Mouse (Mus musculus) liver, adult 2 months (tissue): ENCODE results near the gene Lrrc8c. TPM values are rescaled to one million over a fixed set of nuclear protein-coding genes. Genes with fewer than 3 reads are reported as not detected.

Experiments
- DNase-seq: peaks from one replicate; pipeline ENCODE4 v3.0.0-alpha.2; 2011; ENCODE audit warnings: low read depth, low spot score; ENCODE audit errors: extremely low read depth
- H3K27ac ChIP-seq: fragments of 200-500 bp; replicated peaks from 2 replicates; pipeline ENCODE4 v1.5.1; 2012; ENCODE audit warnings: low read depth, mild to moderate bottlenecking, control low read depth, inconsistent platforms, low read length; ENCODE audit not compliant: insufficient read depth
- H3K27me3 ChIP-seq: fragments of 200-500 bp; 2 replicates; pipeline ENCODE4 v1.6.1; 2012; ENCODE audit warnings: mild to moderate bottlenecking, moderate library complexity, low read length, inconsistent platforms; ENCODE audit not compliant: control insufficient read depth, insufficient read depth
- H3K36me3 ChIP-seq: fragments of 200-500 bp; 2 replicates; pipeline ENCODE4 v1.6.1; 2012; ENCODE audit warnings: low read length, inconsistent platforms; ENCODE audit not compliant: control insufficient read depth, insufficient read depth
- H3K4me1 ChIP-seq: fragments of 200-500 bp; 2 replicates; pipeline ENCODE4 v1.6.1; 2011; ENCODE audit warnings: low read length; ENCODE audit not compliant: control insufficient read depth, insufficient read depth
- H3K4me3 ChIP-seq: fragments of 200-500 bp; 2 replicates; pipeline ENCODE4 v1.5.1; 2011; ENCODE audit warnings: low read depth, mild to moderate bottlenecking, control low read depth, low read length, moderate library complexity; ENCODE audit not compliant: insufficient read depth
- H3K79me2 ChIP-seq: fragments of 200-500 bp; 2 replicates; pipeline ENCODE4 v1.6.1; 2012; ENCODE audit warnings: inconsistent platforms, mild to moderate bottlenecking, low read length, moderate library complexity; ENCODE audit not compliant: control insufficient read depth, insufficient read depth
- H3K9ac ChIP-seq: fragments of 200-500 bp; 2 replicates; pipeline ENCODE4 v1.6.1; 2012; ENCODE audit warnings: low read depth, mild to moderate bottlenecking, control low read depth, inconsistent platforms, low read length
- CTCF ChIP-seq: fragments of 200-500 bp; IDR thresholded peaks from 2 replicates; pipeline ENCODE4 v1.5.1; 2011; ENCODE audit warnings: low read depth, low read length, control low read depth
- POLR2A ChIP-seq: fragments of 200-500 bp; IDR thresholded peaks from 2 replicates; pipeline ENCODE4 v1.6.1; 2011; ENCODE audit warnings: low read length, control low read depth; ENCODE audit not compliant: insufficient read depth; ENCODE audit errors: extremely low read depth
- WGBS: fragments of 180-500 bp; shearing (Covaris S2); methylation state at CpG from one replicate; pipeline ENCODE4 v1.1.7; 2018; 5-methylcytosine and 5-hydroxymethylcytosine counted together
- polyA plus RNA-seq: library from polyadenylated mRNA; depleted of rRNA; stranded (reverse); fragments of >200 nt; gene quantifications from 2 replicates; pipeline ENCODE4 v1.2.3, GENCODE M21; 2012; rRNA removed
- total RNA-seq: library from RNA; depleted of rRNA; stranded (reverse); fragments of >200 nt; gene quantifications from 2 replicates; pipeline ENCODE4 v1.2.3, GENCODE M21; 2014; rRNA removed

The Lrrc8c gene
- 2.1 and 3.3 TPM in 2 replicates for total RNA-seq
- polyA plus RNA-seq, result 1.5 and 1.8 TPM in 2 replicates

DNA sequence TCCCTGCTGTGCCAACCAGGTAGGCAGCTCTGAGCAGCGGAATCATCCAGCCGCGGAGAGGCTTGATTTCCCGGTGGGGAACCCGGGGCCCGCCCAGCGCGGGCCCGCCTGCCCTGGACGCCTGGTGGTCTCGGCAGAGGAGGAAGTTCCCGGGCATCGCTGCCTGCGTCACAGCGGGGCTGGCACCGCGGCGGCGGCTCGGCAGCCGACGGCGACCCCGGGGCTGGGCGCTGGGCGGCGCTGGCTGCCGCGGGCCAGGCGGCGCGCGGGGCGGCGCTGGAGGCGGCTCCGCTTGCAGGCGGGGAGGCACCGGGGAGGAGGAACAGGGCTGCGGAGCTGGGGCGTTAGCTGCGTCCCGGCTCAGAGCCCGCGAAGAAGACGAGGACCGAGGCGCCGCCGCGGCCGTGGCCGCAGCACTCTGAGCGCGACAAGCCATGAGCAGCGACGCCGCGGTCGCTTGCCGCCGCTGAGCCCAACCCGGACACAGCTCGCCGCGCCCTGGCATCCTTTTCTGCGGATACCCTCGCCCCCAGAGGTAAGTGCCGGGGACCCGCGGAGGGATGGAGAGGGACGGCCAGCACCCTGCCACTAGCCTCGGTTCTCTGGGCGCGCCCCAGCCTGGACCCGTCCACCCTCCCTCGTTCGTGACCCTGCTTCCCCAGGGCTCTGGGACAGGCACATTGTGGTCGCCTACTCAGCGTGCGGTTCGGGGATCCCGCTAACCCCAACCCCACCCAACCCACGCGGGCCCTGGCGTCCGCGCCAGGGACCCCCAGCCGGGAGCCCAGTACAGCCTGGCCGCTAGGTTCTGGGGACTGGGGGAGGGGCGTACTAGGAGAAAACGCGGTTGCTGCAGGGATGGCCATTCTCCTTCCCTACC lies at the start of gene Lrrc8c:
TSS of gene Lrrc8c (plus strand) at position 293 of the 880 bp plus-strand sequence.
- no peak for DNase-seq

DNA sequence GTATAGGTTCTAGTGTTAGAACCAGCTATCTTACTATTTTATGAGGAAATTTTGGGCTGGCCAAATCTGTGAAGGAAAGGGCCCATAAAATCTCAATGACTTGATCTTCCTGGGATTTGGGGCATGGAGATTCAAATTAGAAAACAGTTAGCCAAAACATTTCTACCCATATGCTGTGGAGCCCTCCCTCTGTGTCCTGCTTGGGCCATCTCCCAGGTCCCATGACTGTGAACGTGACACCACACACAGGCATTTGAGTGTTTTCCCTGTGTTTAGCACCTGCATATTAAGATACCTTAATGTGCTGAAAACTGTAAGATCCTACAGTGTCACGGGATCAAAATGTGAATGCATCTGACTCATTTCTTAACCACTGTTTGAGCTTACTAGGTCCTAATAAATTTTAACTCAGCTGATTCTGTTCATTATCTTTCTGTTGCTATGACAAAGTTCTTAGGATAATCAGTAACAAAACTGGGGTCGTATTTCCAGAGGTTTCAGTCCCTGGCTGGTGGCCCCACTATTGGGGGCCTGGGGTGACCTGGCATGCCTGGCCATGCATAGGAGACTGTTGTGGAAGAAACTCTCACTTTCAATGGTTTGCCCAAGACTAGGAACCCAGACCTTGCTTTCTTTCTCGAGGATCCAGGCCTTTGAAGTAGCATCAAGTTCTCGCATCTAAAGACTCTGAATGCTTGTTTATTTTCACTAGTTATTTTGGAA lies 46.0 kb upstream of the Lrrc8c start:
- DNase-seq, result no peak
- Histone ChIP-seq H3K4me1 (no peaks in the 10 kb centered on the region), H3K27ac (no peak overlapping the region), H3K9ac (no peak overlapping the region), H3K36me3 (no peaks in the 10 kb centered on the region), H3K27me3 (no peaks in the 10 kb centered on the region), H3K4me3 (no peak overlapping the region), H3K79me2 (no peaks in the 10 kb centered on the region)
- WGBS, result 83% methylated on average over 5 of the region's 5 CpGs
- no peak for TF ChIP-seq POLR2A
- no peak for TF ChIP-seq CTCF

More for the DNA sequence above, at the start of gene Lrrc8c:
- Histone ChIP-seq H3K27ac (peak within 1 kb of the TSS; percentile 69), H3K36me3 (no peaks in the 10 kb centered on the region), H3K4me1 (peaks cover 2% of the 10 kb centered on the region), H3K9ac (peak within 1 kb of the TSS; percentile 93), H3K79me2 (no peaks in the 10 kb centered on the region), H3K27me3 (peaks cover 3% of the 10 kb centered on the region), H3K4me3 (peak within 1 kb of the TSS; percentile 95)
- TF ChIP-seq CTCF, result peak; percentile 16; the same call in 1 of the 2 replicates
- 0 out of 2 replicates have a peak, but pooled peaks have one; percentile 14 for TF ChIP-seq POLR2A
- 1% methylated on average over 93 of the region's 93 CpGs for WGBS

DNA sequence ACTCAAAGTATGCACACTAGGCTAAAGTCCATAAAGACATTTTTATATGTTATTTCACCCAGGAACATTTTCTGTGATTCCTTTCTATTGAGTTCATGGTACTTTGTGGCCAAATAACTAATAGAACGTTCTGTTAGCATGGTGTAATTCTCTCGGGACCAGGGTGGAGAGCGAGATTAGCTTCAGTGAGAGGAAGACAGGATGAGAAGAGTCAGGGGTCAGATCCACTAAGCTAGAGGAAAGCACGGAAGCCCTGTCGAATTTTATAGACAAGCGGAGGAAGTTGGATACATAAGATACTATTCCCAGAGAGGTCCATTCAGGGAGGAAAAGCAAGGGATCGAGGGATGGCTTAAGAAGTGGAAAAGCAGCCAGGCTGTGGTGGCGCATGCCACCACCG lies 41.7 kb upstream of the Lrrc8c start:
- Histone ChIP-seq H3K27ac (no peak overlapping the region), H3K36me3 (no peaks in the 10 kb centered on the region), H3K4me3 (no peak overlapping the region), H3K79me2 (no peaks in the 10 kb centered on the region), H3K4me1 (no peaks in the 10 kb centered on the region), H3K9ac (no peak overlapping the region), H3K27me3 (no peaks in the 10 kb centered on the region)
- TF ChIP-seq POLR2A, result no peak
- TF ChIP-seq CTCF, result no peak
- 82% methylated on average over 9 of the region's 9 CpGs for WGBS
- no peak for DNase-seq

DNA sequence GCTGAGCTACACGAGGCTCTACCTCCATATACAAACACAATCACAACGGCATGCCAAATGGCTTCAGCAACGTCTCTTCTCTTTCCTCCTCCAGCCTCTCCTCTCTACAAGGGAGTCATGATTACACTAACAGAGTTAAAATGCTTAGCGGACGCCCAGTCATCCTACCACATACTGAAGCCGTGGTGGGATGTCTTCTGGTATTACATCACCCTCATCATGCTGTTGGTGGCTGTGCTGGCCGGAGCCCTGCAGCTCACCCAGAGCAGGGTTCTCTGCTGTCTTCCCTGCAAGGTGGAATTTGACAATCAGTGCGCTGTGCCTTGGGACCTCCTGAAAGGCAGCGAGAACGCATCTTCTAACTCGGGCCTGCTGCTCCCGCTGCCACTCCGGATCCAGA lies 39.5 kb upstream of the Lrrc8c start:
- H3K9ac ChIP-seq, result no peak overlapping the region
- H3K4me1 ChIP-seq, result no peaks in the 10 kb centered on the region
- no peaks in the 10 kb centered on the region for H3K27me3 ChIP-seq
- WGBS, result 94% methylated on average over 13 of the region's 13 CpGs
- no peaks in the 10 kb centered on the region for H3K79me2 ChIP-seq
- DNase-seq, result no peak
- TF ChIP-seq POLR2A (no peak), CTCF (no peak)
- no peak overlapping the region for H3K4me3 ChIP-seq
- no peaks in the 10 kb centered on the region for H3K36me3 ChIP-seq
- H3K27ac ChIP-seq, result no peak overlapping the region

DNA sequence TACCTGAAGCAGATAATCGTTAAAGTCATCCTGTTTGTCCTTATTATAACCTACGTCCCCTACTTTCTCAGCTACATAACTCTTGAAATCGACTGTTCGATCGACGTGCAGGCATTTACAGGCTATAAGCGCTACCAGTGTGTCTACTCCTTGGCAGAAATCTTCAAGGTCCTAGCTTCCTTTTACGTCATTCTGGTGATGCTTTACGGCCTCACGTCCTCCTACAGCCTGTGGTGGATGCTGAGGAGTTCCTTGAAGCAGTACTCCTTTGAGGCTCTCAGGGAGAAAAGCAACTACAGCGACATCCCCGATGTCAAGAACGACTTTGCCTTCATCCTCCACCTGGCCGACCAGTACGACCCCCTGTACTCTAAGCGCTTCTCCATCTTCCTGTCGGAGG lies 38.6 kb upstream of the Lrrc8c start:
- WGBS, result 96% methylated on average over 17 of the region's 17 CpGs
- no peaks in the 10 kb centered on the region for H3K4me1 ChIP-seq
- H3K79me2 ChIP-seq, result no peaks in the 10 kb centered on the region
- TF ChIP-seq CTCF (no peak), POLR2A (no peak)
- no peaks in the 10 kb centered on the region for H3K36me3 ChIP-seq
- no peak for DNase-seq
- no peak overlapping the region for H3K4me3 ChIP-seq
- no peaks in the 10 kb centered on the region for H3K27me3 ChIP-seq
- H3K27ac ChIP-seq, result no peak overlapping the region
- H3K9ac ChIP-seq, result no peak overlapping the region

DNA sequence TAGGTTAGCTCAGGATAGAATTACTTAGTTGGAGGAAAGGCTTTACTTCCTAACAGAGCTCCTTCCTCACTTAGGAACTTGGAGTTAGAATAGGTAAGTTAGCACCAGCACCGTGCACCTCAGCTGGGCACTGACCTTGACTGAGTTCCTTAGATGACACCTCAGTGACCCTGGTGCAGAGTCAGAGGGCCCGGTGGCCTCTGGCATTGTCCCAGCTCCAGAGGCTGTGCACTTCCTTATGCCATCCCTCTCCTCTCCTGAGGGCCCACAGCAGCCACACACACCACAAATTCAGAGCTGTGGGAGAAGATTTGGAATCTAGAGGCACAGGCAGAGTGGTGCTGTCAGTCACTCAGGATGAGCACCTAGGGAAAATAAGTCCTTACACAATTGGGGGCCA lies 35.6 kb upstream of the Lrrc8c start:
- Histone ChIP-seq H3K27ac (no peak overlapping the region), H3K9ac (no peak overlapping the region), H3K27me3 (no peaks in the 10 kb centered on the region), H3K36me3 (no peaks in the 10 kb centered on the region), H3K79me2 (no peaks in the 10 kb centered on the region), H3K4me1 (no peaks in the 10 kb centered on the region), H3K4me3 (no peak overlapping the region)
- DNase-seq, result no peak
- TF ChIP-seq POLR2A (no peak), CTCF (no peak)
- WGBS, result 69% methylated on average over 2 of the region's 2 CpGs
